Mouse (Mus musculus) CD4-positive, CD25-positive, alpha-beta regulatory T cell, adult 4 months (primary cell): ENCODE data around the gene Gng3. TPM values are rescaled to one million over a fixed set of nuclear protein-coding genes. Genes with fewer than 3 reads are reported as not detected.

Experiments used
- ATAC-seq: one replicate; pipeline ENCODE4 v1.8.0; 2017
- polyA plus RNA-seq, 2 experiments: library from polyadenylated mRNA; unstranded; fragments of 100-300 nt; shearing (Covaris generic); gene quantifications; one replicate each; pipeline ENCODE4 v1.2.1; 2017

Gng3 gene
- polyA plus RNA-seq, 2 experiments from 2014 or later, result 0.91 to 1.4 TPM

- no peak for ATAC-seq
Observed at GRCm38 (mm10) chr19:8803879-8804660, 34.9 kb downstream of the Gng3 start.

GRCm38 (mm10) chr19:8803204-8803780 lies 35.7 kb downstream of the Gng3 start:
- no peak for ATAC-seq

GRCm38 (mm10) chr19:8802130-8802821 lies 36.7 kb downstream of the Gng3 start, which contains the start of gene Zbtb3:
TSS of gene Zbtb3 (plus strand) at chr19:8802555.
- peak; percentile 88 for ATAC-seq

DNA sequence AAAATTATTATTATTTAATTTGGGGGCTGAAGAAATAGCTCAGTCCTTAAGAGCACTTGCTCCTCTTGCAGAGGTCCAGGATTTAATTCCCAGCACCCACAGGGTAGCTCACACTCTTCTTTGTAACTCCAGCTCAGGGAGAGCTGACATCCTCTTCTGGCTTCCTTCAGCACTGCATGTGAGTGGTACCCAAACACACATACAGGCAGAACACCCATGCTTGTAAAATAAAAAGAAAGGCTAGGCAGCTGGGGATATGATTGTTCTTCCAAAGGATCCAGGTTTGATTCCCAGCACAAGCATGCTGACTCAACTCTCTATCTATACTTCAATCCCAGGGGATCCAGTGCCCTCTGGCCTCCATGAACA lies 40.1 kb downstream of the Gng3 start:
- ATAC-seq, result no peak

DNA sequence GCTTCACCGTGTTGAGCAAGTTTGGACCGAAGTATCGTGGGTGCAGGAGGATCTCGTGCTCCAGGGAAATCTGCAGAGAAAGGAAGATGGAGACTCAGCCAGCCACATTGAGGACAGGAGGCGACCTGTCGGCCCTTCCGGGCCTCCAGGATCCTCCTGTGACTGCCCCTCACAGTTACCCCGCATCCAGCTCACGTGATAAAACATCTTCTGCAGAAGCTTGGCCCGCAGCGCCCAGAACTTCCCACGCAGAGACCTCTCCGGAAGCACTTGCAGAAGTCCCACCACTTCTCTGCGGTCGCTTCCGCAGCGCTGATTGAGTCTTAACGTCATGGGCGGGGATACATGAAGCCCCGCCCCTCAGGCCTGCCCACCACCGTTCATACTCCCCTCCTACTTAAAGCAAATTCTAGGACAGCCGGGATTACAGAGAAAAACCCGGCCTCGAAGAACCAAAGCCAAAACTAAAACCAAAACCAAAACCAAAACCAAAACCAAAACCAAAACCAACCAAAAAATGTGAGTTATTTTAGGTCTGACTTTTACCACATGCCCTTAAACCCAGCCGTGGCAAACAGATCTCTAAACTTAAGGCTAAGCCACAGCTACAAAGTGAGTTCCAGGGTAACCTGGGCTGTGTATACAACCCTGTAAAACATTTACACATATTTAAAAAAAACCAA lies 40.6 kb downstream of the Gng3 start, which contains the start of gene Polr2g:
TSS of gene Polr2g (minus strand) at position 314 of the 683 bp plus-strand sequence.
- ATAC-seq, result peak; percentile 68

DNA sequence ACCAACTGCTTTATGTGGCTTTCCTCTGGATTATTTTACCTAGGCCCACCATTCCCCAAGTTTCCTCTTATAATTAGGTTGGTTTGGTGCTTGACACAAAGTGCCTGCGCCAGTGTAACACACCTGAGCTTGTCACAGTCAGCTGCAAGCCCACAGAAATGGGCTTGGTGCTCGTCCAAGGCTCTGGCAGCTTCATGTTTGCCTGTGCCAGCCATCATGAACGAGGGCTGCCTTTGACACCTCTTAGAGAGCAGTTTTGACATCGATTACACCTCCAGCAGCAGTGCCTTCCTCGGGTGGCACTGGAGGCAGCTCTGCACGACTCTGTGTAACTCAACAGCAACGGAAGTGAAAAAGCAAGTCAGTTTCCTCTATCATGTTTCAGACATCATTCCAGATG lies 48.8 kb downstream of the Gng3 start:
- ATAC-seq, result no peak

GRCm38 (mm10) chr19:8789171-8789570 lies 49.8 kb downstream of the Gng3 start:
- ATAC-seq, result no peak

GRCm38 (mm10) chr19:8788521-8788920 lies 50.5 kb downstream of the Gng3 start:
- no peak for ATAC-seq

Other genes starting within 250 kb of the Gng3 start
- gene Slc22a8, start 247.9 kb downstream of the Gng3 start, polyA plus RNA-seq, result under 1 TPM in 1 of 2 experiments, not detected in 1; 0.12 TPM
- not detected for gene Slc22a6, start 221.2 kb downstream of the Gng3 start, polyA plus RNA-seq
- gene Chrm1, start 175.4 kb downstream of the Gng3 start, polyA plus RNA-seq, result not detected
- 10 to 100 TPM; 63.7 to 85.1 TPM for gene Slc3a2, start 115.8 kb downstream of the Gng3 start, polyA plus RNA-seq
- 10 to 100 TPM; 72.5 to 92.2 TPM for gene Wdr74, start 103.4 kb downstream of the Gng3 start, polyA plus RNA-seq
- under 1 TPM in 1 of 2 experiments, not detected in 1; 0.75 TPM for gene 1700092M07Rik, start 98.5 kb downstream of the Gng3 start, polyA plus RNA-seq
- gene Stx5a, start 97.8 kb downstream of the Gng3 start, polyA plus RNA-seq, result 100 to 1,000 TPM; 132 to 165 TPM
- 100 to 1,000 TPM; 163 to 188 TPM for gene Nxf1, start 82.1 kb downstream of the Gng3 start, polyA plus RNA-seq
- gene Tmem223, start 68.2 kb downstream of the Gng3 start, polyA plus RNA-seq, result 100 to 1,000 TPM; 117 to 124 TPM
- gene Tmem179b, start 64.7 kb downstream of the Gng3 start, polyA plus RNA-seq, result 100 to 1,000 TPM in 1 of 2 experiments, 10 to 100 TPM in 1; 85.6 to 101 TPM
- 1 to 10 TPM; 5.4 to 6.5 TPM for gene Taf6l, start 52.8 kb downstream of the Gng3 start, polyA plus RNA-seq
- gene Polr2g, start 40.6 kb downstream of the Gng3 start, polyA plus RNA-seq, result 100 to 1,000 TPM; 181 to 198 TPM
- 1 to 10 TPM; 2.1 to 4.7 TPM for gene Zbtb3, start 36.6 kb downstream of the Gng3 start, polyA plus RNA-seq
- 10 to 100 TPM; 41.6 to 59.0 TPM for gene Ttc9c, start 19.9 kb downstream of the Gng3 start, polyA plus RNA-seq
- 1 to 10 TPM; 4.2 to 6.9 TPM for gene Hnrnpul2, start 19.2 kb downstream of the Gng3 start, polyA plus RNA-seq
- gene AC129217.1, start 9.4 kb downstream of the Gng3 start, polyA plus RNA-seq, result not detected
- gene Bscl2, start 1.7 kb downstream of the Gng3 start, polyA plus RNA-seq, result 10 to 100 TPM; 86.8 to 98.9 TPM
- not detected for gene Lrrn4cl, start 11.6 kb upstream of the Gng3 start, polyA plus RNA-seq
- gene Ubxn1, start 32.3 kb upstream of the Gng3 start, polyA plus RNA-seq, result 10 to 100 TPM; 65.0 to 70.2 TPM
- gene Uqcc3, start 41.7 kb upstream of the Gng3 start, polyA plus RNA-seq, result 10 to 100 TPM; 80.7 to 88.3 TPM
- gene Lbhd1, start 44.5 kb upstream of the Gng3 start, polyA plus RNA-seq, result 10 to 100 TPM; 58.1 to 77.2 TPM
- not detected for gene Gm49403, start 44.7 kb upstream of the Gng3 start, polyA plus RNA-seq
- 100 to 1,000 TPM; 102 to 103 TPM for gene 1810009A15Rik, start 49.7 kb upstream of the Gng3 start, polyA plus RNA-seq
- not detected for gene Gm49416, start 49.7 kb upstream of the Gng3 start, polyA plus RNA-seq
- gene Ints5, start 53.8 kb upstream of the Gng3 start, polyA plus RNA-seq, result 10 to 100 TPM in 1 of 2 experiments, 1 to 10 TPM in 1; 8.7 to 12.2 TPM
- 10 to 100 TPM; 50.2 to 83.9 TPM for gene Ganab, start 58.9 kb upstream of the Gng3 start, polyA plus RNA-seq
- gene B3gat3, start 81.2 kb upstream of the Gng3 start, polyA plus RNA-seq, result 10 to 100 TPM; 18.4 to 19.6 TPM
- gene Rom1, start 90.2 kb upstream of the Gng3 start, polyA plus RNA-seq, result 1 to 10 TPM; 5.1 to 9.2 TPM
- gene Eml3, start 90.4 kb upstream of the Gng3 start, polyA plus RNA-seq, result 10 to 100 TPM; 18.7 to 24.9 TPM
- 100 to 1,000 TPM in 1 of 2 experiments, 10 to 100 TPM in 1; 81.7 to 126 TPM for gene Mta2, start 102.7 kb upstream of the Gng3 start, polyA plus RNA-seq
- 10 to 100 TPM; 30.3 to 67.9 TPM for gene Tut1, start 114.7 kb upstream of the Gng3 start, polyA plus RNA-seq
- gene Eef1g, start 127.8 kb upstream of the Gng3 start, polyA plus RNA-seq, result 100 to 1,000 TPM; 667 to 787 TPM
- 10 to 100 TPM; 45.2 to 48.9 TPM for gene Ahnak, start 150.1 kb upstream of the Gng3 start, polyA plus RNA-seq
- not detected for gene Scgb1a1, start 248.8 kb upstream of the Gng3 start, polyA plus RNA-seq